Mouse (Mus musculus) CD4-positive helper T cell, adult 2 months (primary cell): ENCODE results near the gene Map3k5.

Experiments used
- DNase-seq: peaks from one replicate; pipeline ENCODE4 v3.0.0-alpha.2; 2012; ENCODE audit warnings: low read depth, missing footprints, low spot score

The Map3k5 gene

DNA sequence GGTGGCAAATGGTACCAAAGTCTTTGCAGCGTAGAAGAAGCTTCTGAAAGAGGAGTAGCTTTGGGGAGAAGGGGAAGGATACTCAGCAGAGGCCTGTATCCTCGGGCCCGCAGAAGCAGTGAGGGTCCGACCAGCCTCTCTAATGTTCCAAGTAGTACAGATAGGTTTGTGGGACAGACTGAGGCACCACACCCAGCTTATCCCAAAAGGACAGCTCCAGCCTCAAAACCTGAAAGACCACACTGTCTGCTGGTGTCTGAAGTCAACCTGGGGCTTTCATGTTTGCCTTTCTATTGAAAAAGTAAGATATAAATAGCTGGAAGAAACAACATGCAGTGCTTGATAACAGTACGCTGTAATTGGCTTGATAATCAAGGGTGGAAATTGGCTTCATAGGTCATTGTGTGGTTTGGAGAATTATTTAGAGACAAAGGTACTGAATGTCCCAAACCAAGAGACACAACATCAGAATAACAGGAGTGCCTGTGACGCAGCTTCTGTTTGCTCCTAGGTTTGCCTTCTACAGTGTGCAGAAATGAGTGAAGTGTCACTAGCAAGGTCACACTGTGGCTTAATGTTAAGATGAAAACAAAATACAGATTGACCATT, 256.0 kb downstream of the Map3k5 start:
- no peak for DNase-seq
